Mouse (Mus musculus) forebrain, embryonic 16.5 days (tissue): ENCODE measurements at regions not wholly inside any gene's neighbourhood (a gene's known extent, or its start where the extent isn't known, plus 50 kb on each side); places are given as distances from the start of the nearest gene placed in this dataset.
A peak's percentile ranks its signal among the peaks of the same experiment; 100 is the strongest.

Experiments used
- ATAC-seq: fragments of 200-750 bp; cut with Nextera tagmentation; 2 replicates; pipeline ENCODE4 v1.8.0; 2017; ENCODE audit warnings: mild to moderate bottlenecking, moderate library complexity
- H3K27ac ChIP-seq: fragments of 300-500 bp; sonication (generic); 2 replicates; pipeline ENCODE4 v1.5.1; 2014; ENCODE audit warnings: low read length, control low read depth
- H3K27me3 ChIP-seq: fragments of 300-500 bp; sonication (generic); replicated peaks from 2 replicates; pipeline ENCODE4 v1.6.1; 2014; ENCODE audit warnings: low read length; ENCODE audit not compliant: control insufficient read depth, insufficient read depth
- H3K36me3 ChIP-seq: fragments of 300-500 bp; sonication (generic); 2 replicates; pipeline ENCODE4 v1.6.1; 2014; ENCODE audit not compliant: control insufficient read depth, insufficient read depth
- H3K4me1 ChIP-seq: fragments of 300-500 bp; sonication (generic); replicated peaks from 2 replicates; pipeline ENCODE4 v1.6.1; 2014; ENCODE audit warnings: low read length; ENCODE audit not compliant: control insufficient read depth, insufficient read depth
- H3K4me2 ChIP-seq: fragments of 300-500 bp; sonication (generic); 2 replicates; pipeline ENCODE4 v1.6.1; 2014; ENCODE audit warnings: mild to moderate bottlenecking, low read length, control low read depth
- H3K4me3 ChIP-seq: fragments of 300-500 bp; sonication (generic); replicated peaks from 2 replicates; pipeline ENCODE4 v1.5.1; 2014; ENCODE audit warnings: mild to moderate bottlenecking, low read length, control low read depth
- H3K9ac ChIP-seq: fragments of 300-500 bp; sonication (generic); replicated peaks from 2 replicates; pipeline ENCODE4 v1.6.1; 2014; ENCODE audit warnings: low read depth, low read length, control low read depth
- H3K9me3 ChIP-seq: fragments of 300-500 bp; sonication (generic); 2 replicates; pipeline ENCODE4 v1.6.1; 2016; ENCODE audit warnings: low read length; ENCODE audit not compliant: control insufficient read depth
- WGBS: fragments of 180-500 bp; shearing (Covaris S2); extraction: QIAGEN DNeasy Blood & Tissue Kit; methylation state at CpG from one replicate; pipeline ENCODE4 v1.1.7; 2014; 5-methylcytosine and 5-hydroxymethylcytosine counted together

- no peaks in the 10 kb centered on the region for H3K27me3 ChIP-seq
- H3K27ac ChIP-seq = no peak overlapping the region
- no peaks in the 10 kb centered on the region for H3K4me1 ChIP-seq
- 80% methylated on average over 3 of the region's 3 CpGs for whole genome bisulfite sequencing
- H3K9me3 ChIP-seq = no peaks in the 10 kb centered on the region
- H3K4me3 ChIP-seq = no peak overlapping the region
- no peaks in the 10 kb centered on the region for H3K36me3 ChIP-seq
- no peak overlapping the region for H3K9ac ChIP-seq
- no peak overlapping the region for H3K4me2 ChIP-seq
- ATAC-seq = no peak
Observed at GRCm38 (mm10) chr2:77337318-77337717, 56.9 kb upstream of the Sestd1 start.

- Histone ChIP-seq H3K36me3 (no peaks in the 10 kb centered on the region), H3K4me3 (no peak overlapping the region), H3K27ac (no peak overlapping the region), H3K4me2 (no peak overlapping the region), H3K4me1 (no peaks in the 10 kb centered on the region), H3K9me3 (no peaks in the 10 kb centered on the region), H3K27me3 (no peaks in the 10 kb centered on the region), H3K9ac (no peak overlapping the region)
- WGBS = 82% methylated on average over 3 of the region's 3 CpGs
- no peak for ATAC-seq
Observed at GRCm38 (mm10) chr2:77336810-77337209, 56.4 kb upstream of the Sestd1 start.

- no peak for ATAC-seq
- H3K9ac ChIP-seq = no peak overlapping the region
- no peaks in the 10 kb centered on the region for H3K9me3 ChIP-seq
- no peak overlapping the region for H3K4me3 ChIP-seq
- H3K4me1 ChIP-seq = no peaks in the 10 kb centered on the region
- H3K4me2 ChIP-seq = no peak overlapping the region
- 79% methylated on average over 9 of the region's 9 CpGs for WGBS
- no peak overlapping the region for H3K27ac ChIP-seq
- H3K36me3 ChIP-seq = no peaks in the 10 kb centered on the region
- no peaks in the 10 kb centered on the region for H3K27me3 ChIP-seq
Observed at GRCm38 (mm10) chr2:77334706-77335105, 54.3 kb upstream of the Sestd1 start.

DNA sequence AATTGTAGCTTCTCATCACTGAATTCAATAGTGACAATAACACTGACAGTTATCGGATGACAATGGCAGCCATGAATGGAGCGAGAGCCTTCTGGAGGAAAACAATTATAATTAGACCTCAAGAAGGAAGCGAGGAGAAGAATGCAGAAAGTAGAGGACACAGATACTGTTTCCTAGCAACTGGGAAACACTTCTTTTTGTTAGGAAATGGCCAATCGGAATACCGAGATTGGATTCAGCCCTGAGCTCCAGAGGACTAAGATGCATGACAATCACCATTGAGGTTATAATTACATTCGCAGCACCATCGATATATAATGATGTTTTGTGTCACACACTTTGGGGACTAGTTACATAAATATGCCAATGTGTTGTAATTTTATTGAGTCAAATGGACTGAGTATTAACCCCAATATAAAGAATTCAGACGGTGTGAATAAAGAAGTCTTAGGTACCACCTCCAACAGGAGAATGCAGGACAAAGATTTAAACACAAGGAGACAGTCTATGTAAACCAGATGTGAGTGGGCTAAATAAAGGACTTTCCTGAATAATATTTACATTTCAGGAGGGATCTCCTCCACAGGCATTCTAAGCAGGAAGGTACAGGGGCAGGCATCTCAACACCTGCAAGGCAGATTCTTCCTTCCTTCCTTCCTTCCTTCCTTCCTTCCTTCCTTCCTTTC is 53.1 kb upstream of the Sestd1 start:
- no peak overlapping the region for H3K27ac ChIP-seq
- H3K4me1 ChIP-seq = no peaks in the 10 kb centered on the region
- no peak overlapping the region for H3K4me3 ChIP-seq
- no peaks in the 10 kb centered on the region for H3K36me3 ChIP-seq
- 57% methylated on average over 8 of the region's 8 CpGs for WGBS
- H3K9me3 ChIP-seq = no peaks in the 10 kb centered on the region
- no peak overlapping the region for H3K9ac ChIP-seq
- no peaks in the 10 kb centered on the region for H3K27me3 ChIP-seq
- ATAC-seq = peak; percentile 54
- no peak overlapping the region for H3K4me2 ChIP-seq
